Mouse (Mus musculus): Measurements from ENCODE around the gene Cfap58. TPM values are rescaled to one million over a fixed set of nuclear protein-coding genes. Genes with fewer than 3 reads are reported as not detected.

Cfap58 gene
- total and polyA plus RNA-seq, 2 experiments from 2014 or later: 0.04 TPM; not detected in 1

DNA sequence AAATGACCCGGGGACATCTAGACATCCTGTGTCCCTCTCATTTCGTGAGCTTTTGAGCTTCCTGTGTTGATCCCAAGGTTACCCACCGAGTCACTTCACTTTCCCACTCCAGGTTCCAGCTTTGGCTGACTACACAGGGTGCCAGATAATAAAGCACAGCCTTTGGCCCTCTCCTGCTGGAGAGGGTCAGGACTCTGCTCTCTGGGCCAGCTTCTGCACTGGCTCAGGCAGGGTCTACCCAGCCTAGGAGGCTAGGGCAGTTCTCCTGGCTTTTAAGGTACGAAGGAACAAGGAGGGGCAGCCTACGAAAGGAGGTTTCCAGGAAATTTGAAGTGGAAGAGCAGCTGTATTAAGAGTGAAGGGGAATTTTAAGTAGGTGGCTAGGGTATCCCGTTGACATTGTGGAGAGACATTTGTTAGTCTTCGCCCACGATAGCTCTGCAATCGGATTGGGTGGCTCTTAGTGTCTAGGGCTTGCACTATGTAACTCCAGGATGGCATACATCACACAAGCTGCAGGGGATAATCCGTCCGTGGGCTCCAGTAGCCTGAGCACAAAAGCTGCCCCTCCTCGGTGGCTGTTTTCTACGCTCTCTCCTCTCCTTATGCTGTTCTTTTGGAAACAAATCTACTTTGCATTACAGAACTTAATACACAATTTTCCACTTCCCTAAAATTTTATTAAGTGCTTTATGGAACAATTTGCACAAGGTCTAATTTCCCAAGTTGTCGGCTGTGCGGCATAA, 72.3 kb downstream of the Cfap58 start:
- Histone ChIP-seq H3K27ac (ENCODE audit: low read depth) (no peak overlapping the region), H3K9ac (replicated peaks; ENCODE audit: low read depth, low read length) (no peak overlapping the region), H3K9me3 (replicated peaks; ENCODE audit: control insufficient read depth, low read length) (no peaks in the 10 kb centered on the region), H3K27me3 (ENCODE audit: control insufficient read depth, insufficient read depth, low read length) (no peaks in the 10 kb centered on the region), H3K4me2 (ENCODE audit: low read depth, low read length) (no peak overlapping the region), H3K4me1 (ENCODE audit: control insufficient read depth, insufficient read depth) (no peaks in the 10 kb centered on the region), H3K4me3 (ENCODE audit: low read depth, low read length) (no peak overlapping the region), H3K36me3 (replicated peaks; ENCODE audit: control insufficient read depth, insufficient read depth, low read length) (no peaks in the 10 kb centered on the region)
- TF ChIP-seq CTCF (IDR thresholded peaks at IDR 0.05; ENCODE audit: low read depth): no peak
- no peak for TF ChIP-seq EP300 (IDR thresholded peaks at IDR 0.05; ENCODE audit: low read depth)
- WGBS: 50% methylated on average over 15 of the region's 15 CpGs
- peak; percentile 36; the same call in 1 of the 2 replicates for ATAC-seq (ENCODE audit: insufficient read depth, low read depth)
- DNase-seq (ENCODE audit: low spot score): no peak

DNA sequence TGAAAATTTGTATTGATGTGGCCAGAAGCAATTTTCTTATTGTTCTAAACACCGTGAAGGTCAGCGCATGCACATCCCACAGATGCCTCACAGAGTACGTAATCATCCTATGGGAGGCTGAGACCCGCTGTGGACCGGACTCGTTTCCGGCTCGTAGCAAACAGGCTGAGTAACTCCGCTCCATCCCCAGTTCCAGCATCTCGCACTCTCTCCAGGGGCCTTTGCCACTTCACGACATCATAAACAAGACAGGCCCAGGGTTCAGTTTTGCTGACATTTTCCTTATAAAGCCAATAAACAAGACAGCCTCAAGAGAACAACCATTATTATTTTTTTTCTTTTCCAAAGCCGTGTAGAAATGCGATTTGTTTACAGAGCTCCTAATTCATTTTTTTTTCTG, 82.6 kb downstream of the Cfap58 start:
- Histone ChIP-seq H3K27ac (ENCODE audit: low read depth) (no peak overlapping the region), H3K27me3 (ENCODE audit: control insufficient read depth, insufficient read depth, low read length) (no peaks in the 10 kb centered on the region), H3K4me1 (ENCODE audit: control insufficient read depth, insufficient read depth) (no peaks in the 10 kb centered on the region), H3K4me2 (ENCODE audit: low read depth, low read length) (no peak overlapping the region), H3K9ac (replicated peaks; ENCODE audit: low read depth, low read length) (no peak overlapping the region), H3K4me3 (ENCODE audit: low read depth, low read length) (no peak overlapping the region), H3K9me3 (replicated peaks; ENCODE audit: control insufficient read depth, low read length) (no peaks in the 10 kb centered on the region), H3K36me3 (replicated peaks; ENCODE audit: control insufficient read depth, insufficient read depth, low read length) (no peaks in the 10 kb centered on the region)
- ATAC-seq (ENCODE audit: insufficient read depth, low read depth): no peak
- TF ChIP-seq EP300 (IDR thresholded peaks at IDR 0.05; ENCODE audit: low read depth) (no peak), CTCF (IDR thresholded peaks at IDR 0.05; ENCODE audit: low read depth) (no peak)
- WGBS: 64% methylated on average over 13 of the region's 13 CpGs
- DNase-seq (ENCODE audit: low spot score): no peak

GRCm38 (mm10) chr19:48021435-48021834, 84.0 kb downstream of the Cfap58 start:
- no peak overlapping the region for H3K4me2 ChIP-seq (ENCODE audit: low read depth, low read length)
- ATAC-seq (ENCODE audit: insufficient read depth, low read depth) (no peak), DNase-seq (ENCODE audit: low spot score) (no peak)
- H3K4me3 ChIP-seq (ENCODE audit: low read depth, low read length): no peak overlapping the region
- H3K27ac ChIP-seq (ENCODE audit: low read depth): no peak overlapping the region
- H3K4me1 ChIP-seq (ENCODE audit: control insufficient read depth, insufficient read depth): no peaks in the 10 kb centered on the region
- H3K9ac ChIP-seq (replicated peaks; ENCODE audit: low read depth, low read length): no peak overlapping the region
- TF ChIP-seq CTCF (IDR thresholded peaks at IDR 0.05; ENCODE audit: low read depth) (no peak), EP300 (IDR thresholded peaks at IDR 0.05; ENCODE audit: low read depth) (no peak)
- 80% methylated on average over 15 of the region's 15 CpGs for WGBS
- no peaks in the 10 kb centered on the region for H3K27me3 ChIP-seq (ENCODE audit: control insufficient read depth, insufficient read depth, low read length)
- H3K9me3 ChIP-seq (replicated peaks; ENCODE audit: control insufficient read depth, low read length): no peaks in the 10 kb centered on the region
- no peaks in the 10 kb centered on the region for H3K36me3 ChIP-seq (replicated peaks; ENCODE audit: control insufficient read depth, insufficient read depth, low read length)

DNA sequence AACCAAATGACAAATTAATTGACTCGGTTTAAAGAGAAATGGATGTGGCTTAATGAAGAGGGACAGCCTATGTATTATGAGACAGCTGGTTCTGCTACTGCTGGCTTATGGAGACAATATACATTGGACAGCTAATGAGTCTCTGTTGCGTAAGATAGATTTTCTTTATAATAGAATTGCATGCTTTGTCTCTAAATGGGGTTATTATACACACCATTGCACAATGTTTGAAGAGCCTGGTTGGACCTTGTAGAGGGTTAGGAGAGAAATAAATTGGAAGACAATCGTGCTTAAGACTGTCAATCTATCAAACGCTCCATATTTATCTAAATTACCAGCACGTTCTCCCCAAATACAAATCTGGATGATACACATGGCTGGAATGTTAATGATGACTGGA, 85.3 kb downstream of the Cfap58 start:
- WGBS: 83% methylated on average over 5 of the region's 5 CpGs
- DNase-seq (ENCODE audit: low spot score): no peak
- no peaks in the 10 kb centered on the region for H3K9me3 ChIP-seq (replicated peaks; ENCODE audit: control insufficient read depth, low read length)
- no peak for ATAC-seq (ENCODE audit: insufficient read depth, low read depth)
- no peak overlapping the region for H3K4me2 ChIP-seq (ENCODE audit: low read depth, low read length)
- no peaks in the 10 kb centered on the region for H3K36me3 ChIP-seq (replicated peaks; ENCODE audit: control insufficient read depth, insufficient read depth, low read length)
- no peak overlapping the region for H3K9ac ChIP-seq (replicated peaks; ENCODE audit: low read depth, low read length)
- H3K27ac ChIP-seq (ENCODE audit: low read depth): no peak overlapping the region
- no peak overlapping the region for H3K4me3 ChIP-seq (ENCODE audit: low read depth, low read length)
- 0 out of 2 replicates have a peak, but pooled peaks cover 4% of the 10 kb centered on the region for H3K4me1 ChIP-seq (ENCODE audit: control insufficient read depth, insufficient read depth)
- no peaks in the 10 kb centered on the region for H3K27me3 ChIP-seq (ENCODE audit: control insufficient read depth, insufficient read depth, low read length)
- TF ChIP-seq CTCF (IDR thresholded peaks at IDR 0.05; ENCODE audit: low read depth) (no peak), EP300 (IDR thresholded peaks at IDR 0.05; ENCODE audit: low read depth) (no peak)

- TF ChIP-seq EP300 (IDR thresholded peaks at IDR 0.05; ENCODE audit: low read depth) (no peak), CTCF (IDR thresholded peaks at IDR 0.05; ENCODE audit: low read depth) (no peak)
- WGBS: 76% methylated on average over 10 of the region's 10 CpGs
- Histone ChIP-seq H3K9ac (replicated peaks; ENCODE audit: low read depth, low read length) (no peak overlapping the region), H3K9me3 (replicated peaks; ENCODE audit: control insufficient read depth, low read length) (no peaks in the 10 kb centered on the region), H3K4me2 (ENCODE audit: low read depth, low read length) (no peak overlapping the region), H3K36me3 (replicated peaks; ENCODE audit: control insufficient read depth, insufficient read depth, low read length) (no peaks in the 10 kb centered on the region), H3K4me3 (ENCODE audit: low read depth, low read length) (no peak overlapping the region), H3K4me1 (ENCODE audit: control insufficient read depth, insufficient read depth) (0 out of 2 replicates have a peak, but pooled peaks cover 4% of the 10 kb centered on the region), H3K27ac (ENCODE audit: low read depth) (no peak overlapping the region), H3K27me3 (ENCODE audit: control insufficient read depth, insufficient read depth, low read length) (no peaks in the 10 kb centered on the region)
- ATAC-seq (ENCODE audit: insufficient read depth, low read depth): no peak
- DNase-seq (ENCODE audit: low spot score): no peak
Observed at GRCm38 (mm10) chr19:48023726-48024125, 86.3 kb downstream of the Cfap58 start.

GRCm38 (mm10) chr19:48025366-48025765, 87.9 kb downstream of the Cfap58 start:
- H3K36me3 ChIP-seq (replicated peaks; ENCODE audit: control insufficient read depth, insufficient read depth, low read length): no peaks in the 10 kb centered on the region
- H3K4me2 ChIP-seq (ENCODE audit: low read depth, low read length): no peak overlapping the region
- H3K9me3 ChIP-seq (replicated peaks; ENCODE audit: control insufficient read depth, low read length): no peaks in the 10 kb centered on the region
- WGBS: 70% methylated on average over 8 of the region's 8 CpGs
- H3K4me3 ChIP-seq (ENCODE audit: low read depth, low read length): no peak overlapping the region
- H3K9ac ChIP-seq (replicated peaks; ENCODE audit: low read depth, low read length): no peak overlapping the region
- 0 out of 2 replicates have a peak, but pooled peaks cover 4% of the 10 kb centered on the region for H3K4me1 ChIP-seq (ENCODE audit: control insufficient read depth, insufficient read depth)
- no peak for ATAC-seq (ENCODE audit: insufficient read depth, low read depth)
- H3K27ac ChIP-seq (ENCODE audit: low read depth): no peak overlapping the region
- no peak for DNase-seq (ENCODE audit: low spot score)
- TF ChIP-seq CTCF (IDR thresholded peaks at IDR 0.05; ENCODE audit: low read depth): no peak
- no peak for TF ChIP-seq EP300 (IDR thresholded peaks at IDR 0.05; ENCODE audit: low read depth)
- no peaks in the 10 kb centered on the region for H3K27me3 ChIP-seq (ENCODE audit: control insufficient read depth, insufficient read depth, low read length)
